In the genomic region with DNA sequence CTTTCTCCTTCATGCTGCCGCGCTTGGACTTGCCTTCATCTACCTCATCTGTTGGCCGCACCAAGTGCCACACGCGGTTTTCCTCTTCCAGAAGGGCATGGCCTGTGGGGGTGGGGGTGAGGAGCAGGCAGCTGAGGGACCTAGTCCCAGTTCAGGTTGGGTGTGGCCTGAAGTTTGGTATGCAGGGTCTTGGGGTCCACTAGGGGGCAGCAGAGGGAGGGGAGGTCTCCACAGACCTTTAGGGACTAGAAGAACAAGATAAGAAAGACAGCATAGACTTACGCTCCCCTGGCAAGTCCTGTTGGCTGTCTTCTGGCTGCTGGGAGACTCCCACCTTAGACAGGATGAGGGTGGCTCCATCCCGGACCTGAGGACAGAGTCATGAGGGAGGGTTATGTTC, we compare ENCODE assay signal across 9 mouse cellular contexts. TPM values are rescaled to one million over a fixed set of nuclear protein-coding genes. Genes with fewer than 3 reads are reported as not detected.
DNase-seq lines count a peak whose midpoint lies in the region; ATAC-seq and TF ChIP-seq lines count a peak whose summit lies in the region.
"Had no signal": no experiment of that assay in that cellular context is flagged by ENCODE, and none has a peak within 500 bp of the region (broad histone marks: within the 10 kb centered on the region; RNA-seq: fewer than 3 reads in every experiment).

No protein-coding gene starts in this region.

- no peak for TF ChIP-seq POLR2A in thymus, adult 2 months (IDR thresholded peaks at IDR 0.05; ENCODE audit: control insufficient read depth, extremely low read depth, insufficient read depth, low read length, poor library complexity)

- no peaks in the 10 kb centered on the region for H3K27me3 ChIP-seq in kidney, embryonic 15.5 days
- no peaks in the 10 kb centered on the region for H3K27me3 ChIP-seq in thymus, adult 2 months (ENCODE audit: control insufficient read depth, insufficient read depth, low read length)
- H3K27me3 ChIP-seq: limb, embryonic 13.5 days had no signal

- peak; percentile 61; the same call in 1 of the 2 replicates for TF ChIP-seq CTCF in thymus, adult 2 months (IDR thresholded peaks at IDR 0.05; ENCODE audit: borderline replicate concordance, control insufficient read depth, extremely low read depth, insufficient read depth, low read length, poor library complexity)

- no peak overlapping the region for H3K4me2 ChIP-seq in kidney, embryonic 15.5 days
- H3K4me2 ChIP-seq: limb, embryonic 13.5 days had no signal

- H3K9me3 ChIP-seq in kidney, embryonic 15.5 days (replicated peaks) = no peaks in the 10 kb centered on the region
- H3K9me3 ChIP-seq: limb, embryonic 13.5 days had no signal

- H3K4me3 ChIP-seq in kidney, embryonic 15.5 days (replicated peaks) = no peak overlapping the region
- no peak overlapping the region for H3K4me3 ChIP-seq in thymus, adult 2 months (ENCODE audit: control insufficient read depth, insufficient read depth, low read length)
- H3K4me3 ChIP-seq: limb, embryonic 13.5 days had no signal

- peaks cover 14% of the 10 kb centered on the region; the same call in 1 of the 2 replicates for H3K4me1 ChIP-seq in kidney, embryonic 15.5 days
- no peaks in the 10 kb centered on the region for H3K4me1 ChIP-seq in thymus, adult 2 months (replicated peaks; ENCODE audit: control insufficient read depth, insufficient read depth, low read length)
- H3K4me1 ChIP-seq: limb, embryonic 13.5 days had no signal

- no peak for ATAC-seq in kidney, embryonic 15.5 days (replicated peaks; ENCODE audit: low FRiP score)
- ATAC-seq in megakaryocyte-erythroid progenitor cell, adult 5-6 weeks (replicated peaks; ENCODE audit: low FRiP score, low TSS enrichment, poor library complexity, severe bottlenecking) = peak; percentile 77

- H3K9ac ChIP-seq in kidney, embryonic 15.5 days = no peak overlapping the region
- H3K9ac ChIP-seq: limb, embryonic 13.5 days had no signal

- DNase-seq in kidney, adult 11 months = peak; percentile 62
- DNase-seq in MN1 (ENCODE audit: low spot score) = peak; percentile 85
- DNase-seq in cerebellum, postnatal 14 days = peak; percentile 82 to 90
- DNase-seq in gastrocnemius, postnatal 25 days = peak; percentile 54
- peak; percentile 87 for DNase-seq in kidney, postnatal 10 days
- peak; percentile 77 for DNase-seq in thymus, adult 2 months

- peaks cover 97% of the 10 kb centered on the region for H3K36me3 ChIP-seq in kidney, embryonic 15.5 days
- no peaks in the 10 kb centered on the region for H3K36me3 ChIP-seq in thymus, adult 2 months (ENCODE audit: control insufficient read depth, insufficient read depth, low read length)

- H3K27ac ChIP-seq in kidney, embryonic 15.5 days = no peak overlapping the region
- no peak overlapping the region for H3K27ac ChIP-seq in thymus, adult 2 months (ENCODE audit: control insufficient read depth, insufficient read depth, low read length)
- H3K27ac ChIP-seq: limb, embryonic 13.5 days had no signal

- WGBS in kidney, embryonic 15.5 days = 59% methylated on average over 7 of the region's 7 CpGs
- WGBS in thymus, adult 2 months = 64% methylated on average over 7 of the region's 7 CpGs

RNA-seq across cellular contexts. Expression of gene Mapk11, which starts 8.5 kb away (rescaled TPM):
- polyA plus RNA-seq in kidney, embryonic 15.5 days (2015; fragmentation: Nextera tagmentation; extraction: Ambion mirVana) = 15.4 and 16.5 TPM in 2 replicates
- total RNA-seq in gastrocnemius, postnatal 25 days (2021) = 1 to 10 TPM in 1 of 2 experiments, under 1 TPM in 1; 0.67 to 2.1 TPM
- 0.11 TPM in 1 of 2 replicates, not detected in the other for total RNA-seq in megakaryocyte-erythroid progenitor cell, adult 5-6 weeks (2014; fragmentation: Nextera tagmentation)
- 0.27 and 3.5 TPM in 2 replicates for total RNA-seq in megakaryocyte-erythroid progenitor cell, adult 5-6 weeks (2017)
- polyA plus RNA-seq in thymus, adult 2 months (2012; rRNA removed) = 27.3 and 28.6 TPM in 2 replicates

RNA-seq across cellular contexts. Expression of gene Mapk12, which starts 17.5 kb away (rescaled TPM):
- polyA plus RNA-seq in kidney, embryonic 15.5 days (2015; fragmentation: Nextera tagmentation; extraction: Ambion mirVana) = 14.8 and 16.7 TPM in 2 replicates
- 100 to 1,000 TPM; 140 to 157 TPM for total RNA-seq in gastrocnemius, postnatal 25 days (2021)
- not detected in 2 replicates for total RNA-seq in megakaryocyte-erythroid progenitor cell, adult 5-6 weeks (2014; fragmentation: Nextera tagmentation)
- total RNA-seq in megakaryocyte-erythroid progenitor cell, adult 5-6 weeks (2017) = 2.1 TPM in 1 of 2 replicates, not detected in the other
- polyA plus RNA-seq in thymus, adult 2 months (2012; rRNA removed) = 2.9 and 3.1 TPM in 2 replicates

RNA-seq across cellular contexts. Expression of gene Plxnb2, which starts 22.6 kb away (rescaled TPM):
- polyA plus RNA-seq in kidney, embryonic 15.5 days (2015; fragmentation: Nextera tagmentation; extraction: Ambion mirVana) = 138 and 160 TPM in 2 replicates
- 10 to 100 TPM in 1 of 2 experiments, 1 to 10 TPM in 1; 8.5 to 11.9 TPM for total RNA-seq in gastrocnemius, postnatal 25 days (2021)
- 2.3 and 3.6 TPM in 2 replicates for total RNA-seq in megakaryocyte-erythroid progenitor cell, adult 5-6 weeks (2014; fragmentation: Nextera tagmentation)
- total RNA-seq in megakaryocyte-erythroid progenitor cell, adult 5-6 weeks (2017) = 0.34 and 1.7 TPM in 2 replicates
- polyA plus RNA-seq in thymus, adult 2 months (2012; rRNA removed) = 42.8 and 54.6 TPM in 2 replicates

RNA-seq across cellular contexts. Expression of gene Hdac10, which starts 29.5 kb away (rescaled TPM):
- 17.8 and 19.3 TPM in 2 replicates for polyA plus RNA-seq in kidney, embryonic 15.5 days (2015; fragmentation: Nextera tagmentation; extraction: Ambion mirVana)
- 1 to 10 TPM; 5.3 to 6.5 TPM for total RNA-seq in gastrocnemius, postnatal 25 days (2021)
- 25.6 and 32.8 TPM in 2 replicates for total RNA-seq in megakaryocyte-erythroid progenitor cell, adult 5-6 weeks (2014; fragmentation: Nextera tagmentation)
- total RNA-seq in megakaryocyte-erythroid progenitor cell, adult 5-6 weeks (2017) = 15.6 and 20.1 TPM in 2 replicates
- 82.9 and 94.4 TPM in 2 replicates for polyA plus RNA-seq in thymus, adult 2 months (2012; rRNA removed)

RNA-seq across cellular contexts. Expression of gene Tubgcp6, which starts 35.0 kb away (rescaled TPM):
- 13.8 and 16.0 TPM in 2 replicates for polyA plus RNA-seq in kidney, embryonic 15.5 days (2015; fragmentation: Nextera tagmentation; extraction: Ambion mirVana)
- 1 to 10 TPM; 6.5 to 8.4 TPM for total RNA-seq in gastrocnemius, postnatal 25 days (2021)
- total RNA-seq in megakaryocyte-erythroid progenitor cell, adult 5-6 weeks (2014; fragmentation: Nextera tagmentation) = 34.1 and 39.1 TPM in 2 replicates
- total RNA-seq in megakaryocyte-erythroid progenitor cell, adult 5-6 weeks (2017) = 14.7 and 22.4 TPM in 2 replicates
- polyA plus RNA-seq in thymus, adult 2 months (2012; rRNA removed) = 97.4 and 98.9 TPM in 2 replicates

Comparison
In these comparisons a context has a peak if more than half of its experiments do, and no peak if none do; other contexts are left out.
1. RNA of gene Mapk12, which starts 17.5 kb away (total RNA-seq): 140 to 157 TPM in gastrocnemius, postnatal 25 days; 2.1 TPM in megakaryocyte-erythroid progenitor cell, adult 5-6 weeks; every median in the first group is over 10 times any median in the second.
2. Peak in every context shown above with its lines, with median percentiles within 50 percentile points of each other: DNase-seq.